Mouse (Mus musculus) 3T3-L1 (cell line): ENCODE measurements around the gene Carmil1.

Experiments
- DNase-seq: peaks from one replicate; pipeline ENCODE4 v3.0.0-alpha.2; 2015; ENCODE audit warnings: low read depth, low spot score

Carmil1 gene

GRCm38 (mm10) chr13:24260751-24261591, 19.6 kb downstream of the Carmil1 start:
- DNase-seq, result no peak

GRCm38 (mm10) chr13:24257809-24258208, 22.8 kb downstream of the Carmil1 start:
- DNase-seq, result no peak

GRCm38 (mm10) chr13:24253989-24254388, 26.6 kb downstream of the Carmil1 start:
- DNase-seq, result peak; percentile 56

GRCm38 (mm10) chr13:24253551-24253950, 27.0 kb downstream of the Carmil1 start:
- DNase-seq, result no peak

GRCm38 (mm10) chr13:24251236-24251635, 29.4 kb downstream of the Carmil1 start:
- no peak for DNase-seq

GRCm38 (mm10) chr13:24247928-24248327, 32.7 kb downstream of the Carmil1 start:
- peak; percentile 12 for DNase-seq

GRCm38 (mm10) chr13:24247441-24247840, 33.2 kb downstream of the Carmil1 start:
- DNase-seq, result peak; percentile 65

GRCm38 (mm10) chr13:24246266-24246665, 34.3 kb downstream of the Carmil1 start:
- DNase-seq, result no peak

GRCm38 (mm10) chr13:24244613-24245012, 36.0 kb downstream of the Carmil1 start:
- DNase-seq, result no peak

GRCm38 (mm10) chr13:24243964-24244363, 36.6 kb downstream of the Carmil1 start:
- DNase-seq, result no peak

- no peak for DNase-seq
Measured at GRCm38 (mm10) chr13:24242429-24243106, 38.0 kb downstream of the Carmil1 start.

- DNase-seq, result no peak
Measured at GRCm38 (mm10) chr13:24241201-24241600, 39.4 kb downstream of the Carmil1 start.

- no peak for DNase-seq
Measured at GRCm38 (mm10) chr13:24240430-24240829, 40.2 kb downstream of the Carmil1 start.

- DNase-seq, result no peak
Measured at GRCm38 (mm10) chr13:24238456-24239120, 42.0 kb downstream of the Carmil1 start.

- DNase-seq, result no peak
Measured at GRCm38 (mm10) chr13:24236736-24237135, 43.9 kb downstream of the Carmil1 start.

GRCm38 (mm10) chr13:24232750-24233149, 47.8 kb downstream of the Carmil1 start:
- DNase-seq, result no peak

- no peak for DNase-seq
Measured at GRCm38 (mm10) chr13:24231746-24232483, 48.7 kb downstream of the Carmil1 start.

- no peak for DNase-seq
Measured at GRCm38 (mm10) chr13:24231146-24231545, 49.4 kb downstream of the Carmil1 start.

- DNase-seq, result no peak
Measured at GRCm38 (mm10) chr13:24230541-24231095, 50.0 kb downstream of the Carmil1 start.

GRCm38 (mm10) chr13:24223425-24224201, 57.0 kb downstream of the Carmil1 start:
- DNase-seq, result no peak
